In the genomic region with DNA sequence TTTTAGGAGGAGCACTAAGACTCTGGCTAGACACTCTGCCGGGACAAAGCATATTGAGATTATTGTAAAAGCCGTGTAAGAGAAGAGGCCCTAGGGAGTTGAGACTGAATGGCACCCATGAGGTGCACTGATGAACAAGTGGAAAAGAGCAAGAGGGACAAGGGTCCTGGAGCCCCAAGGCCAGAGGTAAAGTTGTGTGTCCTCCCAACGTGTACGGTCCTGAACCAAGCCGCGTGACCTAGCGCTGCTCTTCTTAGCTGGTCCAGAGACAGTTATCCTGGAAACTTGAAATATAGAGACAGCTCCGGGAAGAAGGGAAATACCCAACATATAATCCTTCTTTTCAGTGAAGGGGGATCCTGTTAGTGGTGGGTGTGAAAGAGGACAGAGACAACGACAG, we compare ENCODE assay signal across 8 mouse cellular contexts. TPM values are rescaled to one million over a fixed set of nuclear protein-coding genes. Genes with fewer than 3 reads are reported as not detected.
A peak's percentile ranks its signal among the peaks of the same experiment; 100 is the strongest.
DNase-seq lines count a peak whose midpoint lies in the region; ATAC-seq and TF ChIP-seq lines count a peak whose summit lies in the region.

No protein-coding gene starts in this region.

- no peak overlapping the region for H3K9ac ChIP-seq in kidney, embryonic 14.5 days (ENCODE audit: low read depth, low read length)
- H3K9ac ChIP-seq in embryonic facial prominence, embryonic 14.5 days (ENCODE audit: low read depth, low read length), result peak overlapping the region; percentile 56
- no peak overlapping the region for H3K9ac ChIP-seq in intestine, embryonic 15.5 days
- 0 out of 2 replicates have a peak overlapping the region, but pooled peaks have one; percentile 56 for H3K9ac ChIP-seq in midbrain, postnatal 0 days (replicated peaks; ENCODE audit: low read length, poor library complexity, severe bottlenecking)

- H3K9me3 ChIP-seq in kidney, embryonic 14.5 days (ENCODE audit: control insufficient read depth, low read length), result no peaks in the 10 kb centered on the region
- no peaks in the 10 kb centered on the region for H3K9me3 ChIP-seq in embryonic facial prominence, embryonic 14.5 days (ENCODE audit: control insufficient read depth, low read length)
- H3K9me3 ChIP-seq in intestine, embryonic 15.5 days, result no peaks in the 10 kb centered on the region
- no peaks in the 10 kb centered on the region for H3K9me3 ChIP-seq in midbrain, postnatal 0 days (ENCODE audit: low read length)

- DNase-seq in kidney, postnatal 36 days, result no peak
- peak; percentile 8 for DNase-seq in embryonic facial prominence, embryonic 14.5 days (ENCODE audit: low spot score)
- no peak for DNase-seq in midbrain, postnatal 0 days (ENCODE audit: low spot score)
- no peak for DNase-seq in right cerebral cortex, postnatal 4 days
- no peak for DNase-seq in adrenal gland, postnatal 36 days

- H3K4me2 ChIP-seq in kidney, embryonic 14.5 days (replicated peaks; ENCODE audit: low read depth, low read length), result peak overlapping the region; percentile 81
- peak overlapping the region; percentile 83 for H3K4me2 ChIP-seq in embryonic facial prominence, embryonic 14.5 days (ENCODE audit: low read depth, low read length)
- peak overlapping the region; percentile 91 for H3K4me2 ChIP-seq in intestine, embryonic 15.5 days (replicated peaks)
- peak overlapping the region; percentile 87 for H3K4me2 ChIP-seq in midbrain, postnatal 0 days (ENCODE audit: low read depth, low read length, poor library complexity, severe bottlenecking)

- H3K27ac ChIP-seq in kidney, embryonic 14.5 days (ENCODE audit: low read depth, low read length), result no peak overlapping the region
- H3K27ac ChIP-seq in embryonic facial prominence, embryonic 14.5 days (replicated peaks; ENCODE audit: low read depth, low read length), result no peak overlapping the region
- no peak overlapping the region for H3K27ac ChIP-seq in intestine, embryonic 15.5 days
- no peak overlapping the region for H3K27ac ChIP-seq in midbrain, postnatal 0 days (ENCODE audit: low read depth, low read length)

- 62% methylated on average over 9 of the region's 9 CpGs for WGBS in kidney, embryonic 14.5 days
- WGBS in embryonic facial prominence, embryonic 14.5 days, result 63% methylated on average over 9 of the region's 9 CpGs
- 63% methylated on average over 9 of the region's 9 CpGs for WGBS in intestine, embryonic 15.5 days
- 37% methylated on average over 9 of the region's 9 CpGs for WGBS in midbrain, postnatal 0 days

- no peaks in the 10 kb centered on the region for H3K4me1 ChIP-seq in kidney, embryonic 14.5 days (ENCODE audit: control insufficient read depth, insufficient read depth, low read length)
- H3K4me1 ChIP-seq in embryonic facial prominence, embryonic 14.5 days (ENCODE audit: control insufficient read depth, insufficient read depth, low read length), result no peaks in the 10 kb centered on the region
- H3K4me1 ChIP-seq in intestine, embryonic 15.5 days (replicated peaks), result no peaks in the 10 kb centered on the region; the same call in 1 of the 2 replicates
- H3K4me1 ChIP-seq in midbrain, postnatal 0 days (ENCODE audit: insufficient read depth, low read length), result no peaks in the 10 kb centered on the region

- no peak for TF ChIP-seq CTCF in midbrain, postnatal 0 days (IDR thresholded peaks at IDR 0.05)

- peaks cover 9% of the 10 kb centered on the region; the same call in 1 of the 2 replicates for H3K27me3 ChIP-seq in kidney, embryonic 14.5 days (ENCODE audit: control insufficient read depth, insufficient read depth, low read length)
- peaks cover 18% of the 10 kb centered on the region for H3K27me3 ChIP-seq in embryonic facial prominence, embryonic 14.5 days (replicated peaks; ENCODE audit: control insufficient read depth, insufficient read depth, low read length)
- peaks cover 6% of the 10 kb centered on the region; the same call in 1 of the 2 replicates for H3K27me3 ChIP-seq in intestine, embryonic 15.5 days (replicated peaks)
- H3K27me3 ChIP-seq in midbrain, postnatal 0 days (ENCODE audit: insufficient read depth, low read length), result 0 out of 2 replicates have a peak, but pooled peaks cover 3% of the 10 kb centered on the region

- H3K36me3 ChIP-seq in kidney, embryonic 14.5 days (ENCODE audit: control insufficient read depth, insufficient read depth, low read length), result no peaks in the 10 kb centered on the region
- no peaks in the 10 kb centered on the region for H3K36me3 ChIP-seq in embryonic facial prominence, embryonic 14.5 days (ENCODE audit: control insufficient read depth, insufficient read depth, low read length)
- H3K36me3 ChIP-seq in intestine, embryonic 15.5 days, result no peaks in the 10 kb centered on the region
- no peaks in the 10 kb centered on the region for H3K36me3 ChIP-seq in midbrain, postnatal 0 days (ENCODE audit: insufficient read depth, low read length)

- no peak for ATAC-seq in kidney, embryonic 14.5 days (ENCODE audit: low FRiP score, low TSS enrichment)
- ATAC-seq in embryonic facial prominence, embryonic 14.5 days (ENCODE audit: low read depth), result no peak
- ATAC-seq in intestine, embryonic 15.5 days, result no peak
- ATAC-seq in midbrain, postnatal 0 days (ENCODE audit: low FRiP score), result no peak
- ATAC-seq in granulocyte monocyte progenitor cell, adult 5-6 weeks (replicated peaks; ENCODE audit: poor library complexity, severe bottlenecking), result no peak

- peak overlapping the region; percentile 49; the same call in 1 of the 2 replicates for H3K4me3 ChIP-seq in kidney, embryonic 14.5 days (ENCODE audit: low read length)
- H3K4me3 ChIP-seq in embryonic facial prominence, embryonic 14.5 days (ENCODE audit: low read depth, low read length), result peak overlapping the region; percentile 43
- no peak overlapping the region for H3K4me3 ChIP-seq in intestine, embryonic 15.5 days (replicated peaks)
- H3K4me3 ChIP-seq in midbrain, postnatal 0 days (ENCODE audit: low read depth, low read length), result peak overlapping the region; percentile 48; the same call in 1 of the 2 replicates

RNA-seq across cellular contexts. Expression of a gene that starts 29.7 kb away (rescaled TPM):
- 174 and 207 TPM in 2 replicates for polyA plus RNA-seq in kidney, embryonic 14.5 days (2014; fragmentation: Nextera tagmentation; extraction: Ambion mirVana)
- polyA plus RNA-seq in embryonic facial prominence, embryonic 14.5 days (2014; fragmentation: Nextera tagmentation; extraction: Ambion mirVana), result 158 and 167 TPM in 2 replicates
- polyA plus RNA-seq in intestine, embryonic 15.5 days (2015; fragmentation: Nextera tagmentation; extraction: Ambion mirVana), result 190 and 217 TPM in 2 replicates
- 111 and 123 TPM in 2 replicates for total RNA-seq in midbrain, postnatal 0 days (2014; rRNA removed)
- polyA plus RNA-seq in midbrain, postnatal 0 days (2015; fragmentation: Nextera tagmentation; extraction: Ambion mirVana), result 179 and 213 TPM in 2 replicates
- total RNA-seq in granulocyte monocyte progenitor cell, adult 5-6 weeks (2014; fragmentation: Nextera tagmentation), result 188 and 206 TPM in 2 replicates
- 229 and 239 TPM in 2 replicates for total RNA-seq in granulocyte monocyte progenitor cell, adult 5-6 weeks (2017)
- total RNA-seq in adrenal gland, postnatal 36 days (2021), result 100 to 1,000 TPM; 243 to 301 TPM

RNA-seq across cellular contexts. Expression of a gene that starts 33.2 kb away (rescaled TPM):
- 39.9 and 59.7 TPM in 2 replicates for polyA plus RNA-seq in kidney, embryonic 14.5 days (2014; fragmentation: Nextera tagmentation; extraction: Ambion mirVana)
- polyA plus RNA-seq in embryonic facial prominence, embryonic 14.5 days (2014; fragmentation: Nextera tagmentation; extraction: Ambion mirVana), result 49.8 and 54.8 TPM in 2 replicates
- polyA plus RNA-seq in intestine, embryonic 15.5 days (2015; fragmentation: Nextera tagmentation; extraction: Ambion mirVana), result 43.8 and 44.4 TPM in 2 replicates
- 80.5 and 84.0 TPM in 2 replicates for total RNA-seq in midbrain, postnatal 0 days (2014; rRNA removed)
- 52.1 and 65.4 TPM in 2 replicates for polyA plus RNA-seq in midbrain, postnatal 0 days (2015; fragmentation: Nextera tagmentation; extraction: Ambion mirVana)
- total RNA-seq in granulocyte monocyte progenitor cell, adult 5-6 weeks (2014; fragmentation: Nextera tagmentation), result 102 and 130 TPM in 2 replicates
- 27.4 and 28.9 TPM in 2 replicates for total RNA-seq in granulocyte monocyte progenitor cell, adult 5-6 weeks (2017)
- total RNA-seq in adrenal gland, postnatal 36 days (2021), result 100 to 1,000 TPM in 1 of 2 experiments, 10 to 100 TPM in 1; 82.9 to 112 TPM

RNA-seq across cellular contexts. Expression of a gene that starts 48.3 kb away (rescaled TPM):
- 0.38 and 0.39 TPM in 2 replicates for polyA plus RNA-seq in kidney, embryonic 14.5 days (2014; fragmentation: Nextera tagmentation; extraction: Ambion mirVana)
- 0.97 and 1.8 TPM in 2 replicates for polyA plus RNA-seq in embryonic facial prominence, embryonic 14.5 days (2014; fragmentation: Nextera tagmentation; extraction: Ambion mirVana)
- polyA plus RNA-seq in intestine, embryonic 15.5 days (2015; fragmentation: Nextera tagmentation; extraction: Ambion mirVana), result 0.75 and 1.8 TPM in 2 replicates
- total RNA-seq in midbrain, postnatal 0 days (2014; rRNA removed), result 0.38 TPM in 1 of 2 replicates, not detected in the other
- polyA plus RNA-seq in midbrain, postnatal 0 days (2015; fragmentation: Nextera tagmentation; extraction: Ambion mirVana), result 0.58 and 0.82 TPM in 2 replicates
- 2.1 and 3.9 TPM in 2 replicates for total RNA-seq in granulocyte monocyte progenitor cell, adult 5-6 weeks (2014; fragmentation: Nextera tagmentation)
- 4.2 and 6.2 TPM in 2 replicates for total RNA-seq in granulocyte monocyte progenitor cell, adult 5-6 weeks (2017)
- total RNA-seq in adrenal gland, postnatal 36 days (2021), result 1 to 10 TPM; 1.5 TPM

RNA-seq across cellular contexts. Expression of a gene that starts 49.2 kb away (rescaled TPM):
- polyA plus RNA-seq in kidney, embryonic 14.5 days (2014; fragmentation: Nextera tagmentation; extraction: Ambion mirVana), result 29.8 and 30.4 TPM in 2 replicates
- polyA plus RNA-seq in embryonic facial prominence, embryonic 14.5 days (2014; fragmentation: Nextera tagmentation; extraction: Ambion mirVana), result 27.8 and 31.8 TPM in 2 replicates
- 34.4 and 34.9 TPM in 2 replicates for polyA plus RNA-seq in intestine, embryonic 15.5 days (2015; fragmentation: Nextera tagmentation; extraction: Ambion mirVana)
- total RNA-seq in midbrain, postnatal 0 days (2014; rRNA removed), result 32.1 and 38.9 TPM in 2 replicates
- polyA plus RNA-seq in midbrain, postnatal 0 days (2015; fragmentation: Nextera tagmentation; extraction: Ambion mirVana), result 23.9 and 31.2 TPM in 2 replicates
- 37.7 and 61.7 TPM in 2 replicates for total RNA-seq in granulocyte monocyte progenitor cell, adult 5-6 weeks (2014; fragmentation: Nextera tagmentation)
- 9.6 and 16.3 TPM in 2 replicates for total RNA-seq in granulocyte monocyte progenitor cell, adult 5-6 weeks (2017)
- total RNA-seq in adrenal gland, postnatal 36 days (2021), result 10 to 100 TPM; 34.8 to 40.0 TPM

RNA-seq across cellular contexts. Expression of a gene that starts 49.3 kb away (rescaled TPM):
- 145 and 159 TPM in 2 replicates for polyA plus RNA-seq in kidney, embryonic 14.5 days (2014; fragmentation: Nextera tagmentation; extraction: Ambion mirVana)
- polyA plus RNA-seq in embryonic facial prominence, embryonic 14.5 days (2014; fragmentation: Nextera tagmentation; extraction: Ambion mirVana), result 127 and 130 TPM in 2 replicates
- 190 and 207 TPM in 2 replicates for polyA plus RNA-seq in intestine, embryonic 15.5 days (2015; fragmentation: Nextera tagmentation; extraction: Ambion mirVana)
- 68.6 and 86.2 TPM in 2 replicates for total RNA-seq in midbrain, postnatal 0 days (2014; rRNA removed)
- polyA plus RNA-seq in midbrain, postnatal 0 days (2015; fragmentation: Nextera tagmentation; extraction: Ambion mirVana), result 101 and 106 TPM in 2 replicates
- total RNA-seq in granulocyte monocyte progenitor cell, adult 5-6 weeks (2014; fragmentation: Nextera tagmentation), result 85.3 and 101 TPM in 2 replicates
- total RNA-seq in granulocyte monocyte progenitor cell, adult 5-6 weeks (2017), result 75.5 and 86.7 TPM in 2 replicates
- total RNA-seq in adrenal gland, postnatal 36 days (2021), result 100 to 1,000 TPM; 219 to 221 TPM

Comparison
In these comparisons a context has a peak if more than half of its experiments do, and no peak if none do; other contexts are left out.
1. H3K9ac ChIP-seq: peak in embryonic facial prominence, embryonic 14.5 days (single experiment) and midbrain, postnatal 0 days (single experiment); none in kidney, embryonic 14.5 days (single experiment) and intestine, embryonic 15.5 days (single experiment).
2. Peak in every context shown above with its lines, with median percentiles within 50 percentile points of each other: H3K4me2 ChIP-seq.